12 mouse cellular contexts compared by ENCODE assay signal in genomic region chr1:164786165-164786564, GRCm38 (mm10). TPM values are rescaled to one million over a fixed set of nuclear protein-coding genes. Genes with fewer than 3 reads are reported as not detected.
"Had no signal": no experiment of that assay in that cellular context is flagged by ENCODE, and none has a peak within 500 bp of the region (broad histone marks: within the 10 kb centered on the region; RNA-seq: fewer than 3 reads in every experiment).

No protein-coding gene starts in this region.

- H3K4me3 ChIP-seq: left cerebral cortex, adult 2 months; limb, embryonic 10.5 days; liver, embryonic 15.5 days; midbrain, embryonic 13.5 days had no signal

- H3K4me2 ChIP-seq: liver, embryonic 11.5 days; liver, embryonic 15.5 days; midbrain, embryonic 13.5 days had no signal

- H3K9ac ChIP-seq: liver, embryonic 15.5 days; midbrain, embryonic 13.5 days had no signal

- ATAC-seq: lung, postnatal 0 days; midbrain, embryonic 13.5 days had no signal

- H3K27ac ChIP-seq: limb, embryonic 10.5 days; liver, embryonic 15.5 days; midbrain, embryonic 13.5 days had no signal

- DNase-seq: lung, adult 2 months; lung, postnatal 36 days; right cerebral cortex, postnatal 14 days; thymus, postnatal 4 days had no signal

- H3K27me3 ChIP-seq: liver, embryonic 15.5 days; midbrain, embryonic 13.5 days had no signal

- H3K36me3 ChIP-seq: limb, embryonic 10.5 days; liver, embryonic 15.5 days; midbrain, embryonic 13.5 days had no signal

- H3K4me1 ChIP-seq: limb, embryonic 10.5 days; liver, embryonic 15.5 days had no signal

- H3K9me3 ChIP-seq: limb, embryonic 10.5 days; liver, embryonic 15.5 days; midbrain, embryonic 13.5 days had no signal

RNA-seq across cellular contexts. Expression of gene Dpt, which starts 10.3 kb away (rescaled TPM):
- total RNA-seq: megakaryocyte progenitor cell, adult 5-6 weeks had no signal
- polyA plus RNA-seq: liver, embryonic 11.5 days; midbrain, embryonic 13.5 days; neural tube, embryonic 14.5 days had no signal
